Mouse (Mus musculus) c-Kit-positive CD71-positive TER-119-negative erythroid progenitor cells, embryonic 14.5 days (primary cell): ENCODE measurements around the gene St6galnac3.

ENCODE experiments used
- DNase-seq: peaks from one replicate; pipeline ENCODE4 v3.0.0-alpha.2; 2013; ENCODE audit warnings: low read depth

St6galnac3 gene

DNA sequence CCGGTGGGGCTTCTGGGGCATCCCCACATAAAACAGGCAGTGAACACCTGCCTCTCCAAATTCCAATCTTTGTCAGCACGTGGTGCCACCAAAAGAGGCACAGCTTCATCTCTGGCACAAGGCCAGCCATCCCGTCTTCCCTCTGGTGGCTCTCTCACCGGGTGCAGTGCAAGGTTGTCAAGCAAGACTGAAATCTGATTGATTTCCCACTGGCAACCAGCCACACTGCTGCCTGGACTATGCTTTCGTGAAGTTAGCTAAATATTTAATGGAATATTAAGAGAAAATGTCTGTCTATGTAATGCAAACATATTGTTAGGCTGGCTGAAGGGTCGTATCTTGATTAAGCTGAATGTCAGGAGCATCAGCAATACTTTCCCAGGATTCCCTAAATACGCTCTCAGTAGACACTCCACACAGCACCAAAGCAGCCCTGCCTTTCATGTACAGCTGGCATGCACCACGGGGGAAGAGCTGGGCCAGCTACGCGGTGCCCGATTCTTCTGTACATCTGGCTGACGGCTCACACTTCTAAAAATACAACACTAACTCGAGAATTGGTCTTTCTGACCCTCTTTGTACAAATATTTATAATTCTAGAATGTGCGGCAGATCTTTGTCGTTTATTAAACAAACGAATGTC lies 442.7 kb downstream of the St6galnac3 start:
- no peak for DNase-seq

GRCm38 (mm10) chr3:153278249-153278648 lies 446.7 kb downstream of the St6galnac3 start:
- DNase-seq = no peak

- DNase-seq = no peak
These were observed 447.5 kb downstream of the St6galnac3 start for GRCm38 (mm10) chr3:153277389-153277999.

DNA sequence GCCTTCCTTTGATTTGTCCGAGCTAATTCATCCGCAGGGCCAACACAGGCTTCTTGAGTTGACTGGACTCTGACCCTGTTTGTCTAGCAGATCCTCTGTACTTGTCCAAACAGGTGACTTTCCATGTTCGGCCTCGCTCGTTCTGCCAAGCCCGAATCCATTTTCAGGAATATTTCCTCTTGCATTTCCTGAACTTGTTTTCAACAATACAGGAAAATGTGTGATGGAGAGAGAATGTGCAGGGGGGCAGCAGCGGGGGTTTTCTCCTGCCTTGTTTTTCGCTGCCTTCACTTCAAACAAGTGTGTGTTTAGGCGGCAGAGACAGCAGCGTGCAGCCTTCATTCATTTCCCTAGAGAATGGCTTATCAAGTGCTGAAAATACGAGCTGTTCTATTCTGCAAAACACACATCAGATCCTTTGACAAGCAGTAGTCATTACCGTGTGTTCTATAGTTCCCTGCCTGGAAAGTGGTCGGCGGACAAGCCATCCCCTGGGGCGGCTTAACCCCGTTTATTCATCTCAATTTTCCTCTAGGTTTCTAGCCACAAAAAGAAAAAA lies 448.1 kb downstream of the St6galnac3 start:
- no peak for DNase-seq

DNA sequence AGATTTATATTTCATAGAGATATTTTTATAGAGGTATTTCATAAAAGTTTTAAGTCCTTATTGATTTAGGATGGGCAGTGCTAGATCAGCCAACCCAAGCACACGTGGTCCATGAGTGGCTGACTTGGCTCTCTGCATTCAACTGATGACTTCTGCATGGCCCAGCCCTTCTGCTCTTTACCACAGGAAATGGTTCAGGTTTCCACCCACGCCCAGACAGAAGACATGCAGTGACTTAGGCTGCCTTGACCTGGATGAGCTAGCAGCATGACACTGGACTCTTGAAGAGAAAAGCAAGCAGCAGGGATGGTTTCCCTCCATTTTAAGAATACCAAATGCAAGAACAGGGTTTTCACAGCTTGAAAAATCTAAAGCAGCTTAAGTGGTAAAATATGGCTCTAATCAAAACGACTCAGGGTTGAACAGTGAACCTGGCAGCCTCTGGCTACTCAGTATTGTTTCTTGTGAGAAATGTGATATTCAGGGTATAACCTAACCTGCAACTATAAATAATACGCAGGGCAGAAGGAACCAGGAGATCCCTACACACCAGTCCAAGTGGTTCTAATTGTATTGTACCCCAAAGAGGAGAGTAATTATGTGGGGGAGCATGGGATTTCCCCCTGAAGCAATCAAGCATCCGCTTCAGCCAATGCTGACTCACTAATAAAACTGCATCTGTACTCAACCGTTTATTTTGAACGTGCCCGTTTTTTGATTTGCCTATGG lies 448.7 kb downstream of the St6galnac3 start:
- DNase-seq = no peak

- no peak for DNase-seq
These were observed 452.7 kb downstream of the St6galnac3 start for GRCm38 (mm10) chr3:153272241-153272640.

DNA sequence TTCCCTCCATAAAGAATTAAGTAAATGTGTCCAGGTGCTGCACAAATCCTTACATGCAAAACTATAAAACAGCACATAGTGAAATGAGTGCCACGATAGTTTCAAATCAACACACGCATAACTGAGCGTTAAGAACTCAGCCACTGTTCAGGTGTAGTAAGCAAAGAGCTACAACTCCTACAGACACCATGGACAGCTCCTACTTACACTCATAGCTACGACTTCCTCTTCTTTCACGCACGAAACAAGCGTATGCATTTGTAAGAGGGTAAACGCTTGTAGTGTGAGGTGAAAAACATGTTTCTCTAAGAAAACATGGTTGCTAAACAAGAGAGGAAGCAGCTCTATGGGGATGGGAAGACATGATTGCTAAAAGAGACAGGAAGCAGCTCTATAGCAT lies 457.6 kb downstream of the St6galnac3 start:
- DNase-seq = no peak

DNA sequence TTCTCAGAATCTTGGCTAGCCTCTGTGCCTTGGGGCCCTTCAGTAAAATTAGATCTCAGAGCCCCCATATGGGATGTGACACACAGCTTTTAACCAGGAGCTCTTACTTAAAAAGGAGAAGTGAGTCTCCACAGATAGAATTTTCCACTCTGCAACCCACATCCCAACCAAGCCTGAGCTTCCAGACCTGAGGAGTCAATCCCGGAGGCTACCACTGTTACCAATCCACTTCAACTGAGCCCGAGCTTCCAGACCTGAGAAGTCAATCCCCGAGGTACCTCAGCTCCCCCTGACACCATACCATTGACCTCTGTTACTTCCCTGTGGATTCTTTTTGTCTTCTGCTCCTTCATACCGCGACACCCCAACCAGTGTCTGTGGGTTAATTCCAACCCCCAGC lies 463.0 kb downstream of the St6galnac3 start:
- DNase-seq = no peak

DNA sequence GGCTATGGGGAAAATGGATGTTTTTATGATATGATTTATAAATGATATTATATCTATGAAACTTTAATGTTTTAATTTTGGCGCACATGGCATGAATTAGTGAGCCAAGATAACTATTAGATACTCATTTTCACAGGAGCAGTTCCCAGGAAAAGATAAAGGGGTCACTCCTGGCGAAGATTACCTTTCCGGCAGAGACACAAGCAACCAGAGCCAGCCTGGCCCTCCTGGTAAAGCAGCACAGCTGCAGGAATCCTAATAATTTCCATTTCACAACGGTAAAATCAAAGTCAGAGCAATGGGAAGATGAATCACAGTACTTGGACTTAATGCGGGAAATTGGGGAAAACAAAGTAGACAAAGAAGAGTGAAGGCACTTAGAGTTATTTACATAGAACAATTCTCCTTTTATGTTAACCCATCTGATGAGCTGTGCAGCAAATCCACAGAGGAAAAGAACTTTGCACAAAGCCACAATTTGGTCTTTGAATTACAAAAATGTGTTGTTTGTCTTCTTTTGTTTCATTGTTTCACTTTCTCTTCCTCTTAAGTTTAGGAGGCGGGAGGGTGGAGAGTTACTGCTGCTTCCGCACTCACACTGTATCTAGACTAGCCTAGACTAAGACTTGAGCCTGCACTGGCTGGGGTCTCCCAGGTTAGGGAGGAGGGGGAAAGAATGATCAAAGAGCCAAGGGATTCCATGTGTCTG lies 464.6 kb downstream of the St6galnac3 start:
- no peak for DNase-seq

GRCm38 (mm10) chr3:153255910-153256309 lies 469.1 kb downstream of the St6galnac3 start:
- DNase-seq = no peak

GRCm38 (mm10) chr3:153251653-153252052 lies 473.3 kb downstream of the St6galnac3 start:
- DNase-seq = no peak

DNA sequence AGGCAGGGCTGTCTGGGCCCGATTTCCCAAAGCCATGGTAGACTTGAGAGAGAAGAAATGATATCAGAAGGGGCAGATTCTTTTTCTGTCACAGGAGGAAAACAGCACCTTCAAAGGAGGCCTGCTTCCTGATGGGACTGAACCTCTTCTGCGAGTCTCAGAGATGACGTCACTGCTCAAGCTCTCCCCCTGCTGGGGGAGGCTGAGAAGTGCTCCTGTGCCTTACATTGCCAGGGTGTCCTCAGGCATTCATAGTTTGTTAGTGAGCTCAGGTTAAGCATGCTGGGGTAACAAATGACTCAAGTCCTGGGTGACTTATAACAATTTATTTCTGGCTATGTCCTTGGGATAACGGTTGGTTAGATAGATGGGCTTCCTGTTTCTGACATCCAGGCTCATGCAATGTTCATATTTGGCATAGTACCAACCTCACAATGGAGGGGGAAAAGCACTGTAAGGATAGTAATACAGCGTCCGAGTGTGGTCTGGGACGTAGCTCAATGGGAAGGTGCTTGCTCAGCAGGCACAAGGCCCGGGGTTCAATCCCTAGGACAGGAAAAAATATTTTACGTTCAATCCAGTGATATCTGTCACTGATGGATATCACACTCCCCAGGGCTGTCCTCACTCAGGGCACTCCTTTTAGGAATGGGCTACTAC lies 474.2 kb downstream of the St6galnac3 start:
- peak; percentile 73 for DNase-seq

DNA sequence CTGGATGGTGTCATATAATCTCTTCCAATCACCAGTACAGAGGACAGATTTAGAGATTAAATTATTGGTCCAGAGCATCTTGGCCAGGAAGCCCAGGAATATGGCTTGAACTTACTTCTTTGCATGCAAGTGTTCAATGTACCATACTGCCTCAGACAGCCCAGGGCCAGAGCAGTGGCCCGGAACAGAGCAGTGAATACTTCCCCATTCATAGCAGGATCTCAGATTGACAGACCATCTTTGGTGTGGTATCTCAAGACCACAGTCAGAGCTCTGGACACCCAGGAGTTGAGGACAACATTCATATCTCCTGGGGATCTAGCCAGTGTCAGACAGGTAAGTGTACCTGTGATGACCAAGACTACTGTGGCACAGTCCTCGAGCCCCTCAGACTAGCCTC lies 476.1 kb downstream of the St6galnac3 start:
- no peak for DNase-seq

GRCm38 (mm10) chr3:153248029-153248428 lies 476.9 kb downstream of the St6galnac3 start:
- DNase-seq = no peak

DNA sequence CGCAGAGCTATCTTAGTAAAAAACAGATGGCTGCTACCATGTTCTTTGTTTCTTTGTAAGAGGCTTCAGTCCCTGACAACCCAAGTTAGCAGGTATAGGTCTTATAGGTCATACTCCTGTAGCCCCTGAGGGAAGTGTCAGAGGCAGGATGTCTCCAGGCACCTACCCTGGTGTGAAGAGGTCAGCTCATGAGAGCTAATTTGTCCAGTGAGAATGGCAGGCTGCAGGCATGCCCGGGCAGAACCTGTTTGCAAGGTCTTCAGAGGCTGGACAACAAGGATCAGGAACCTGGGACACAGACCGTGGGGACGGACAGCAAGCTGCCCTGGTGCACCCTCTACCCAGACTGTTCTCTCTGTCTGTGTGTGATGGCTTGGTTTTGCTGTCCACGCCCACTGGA lies 482.4 kb downstream of the St6galnac3 start:
- no peak for DNase-seq

GRCm38 (mm10) chr3:153241134-153241533 lies 483.8 kb downstream of the St6galnac3 start:
- no peak for DNase-seq

GRCm38 (mm10) chr3:153240366-153240765 lies 484.6 kb downstream of the St6galnac3 start:
- no peak for DNase-seq

DNA sequence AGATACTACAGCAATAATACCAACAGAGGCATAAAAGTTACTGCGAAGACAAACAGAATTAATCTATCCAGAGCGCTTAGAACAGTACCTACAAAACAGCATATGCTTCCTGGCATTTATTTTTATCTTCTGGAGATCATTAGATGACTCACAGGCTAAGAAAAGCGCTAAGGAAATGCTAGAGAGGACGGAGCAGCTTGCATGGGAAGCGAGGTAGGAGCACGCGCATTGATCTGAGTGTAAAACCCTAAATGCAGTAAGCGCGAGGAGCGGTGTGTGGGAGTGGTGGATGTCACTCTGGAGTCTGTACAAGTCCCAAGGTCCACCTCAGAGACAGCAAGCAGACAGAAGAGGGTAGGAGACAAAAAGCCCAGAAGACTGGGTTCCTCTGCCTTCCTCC lies 486.6 kb downstream of the St6galnac3 start:
- DNase-seq = no peak

DNA sequence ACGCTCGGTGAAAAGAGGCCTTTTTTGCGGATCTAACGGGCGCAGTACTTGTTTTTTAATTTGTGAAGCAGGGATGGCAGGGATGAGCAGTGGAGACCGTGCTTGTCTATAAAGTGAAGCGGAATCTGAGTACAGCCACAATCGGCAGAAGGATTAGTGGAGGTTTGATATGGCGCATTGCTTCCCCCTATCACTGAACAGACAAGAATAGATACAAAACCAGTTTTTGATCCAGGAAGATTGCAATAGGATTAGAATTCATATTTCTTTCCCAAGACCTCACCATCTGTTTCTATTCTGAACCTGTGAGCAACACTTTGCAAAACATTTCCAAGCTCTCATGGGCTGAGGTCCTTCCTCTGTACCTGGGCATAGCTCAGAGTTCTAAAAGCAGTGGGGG lies 488.7 kb downstream of the St6galnac3 start:
- no peak for DNase-seq

DNA sequence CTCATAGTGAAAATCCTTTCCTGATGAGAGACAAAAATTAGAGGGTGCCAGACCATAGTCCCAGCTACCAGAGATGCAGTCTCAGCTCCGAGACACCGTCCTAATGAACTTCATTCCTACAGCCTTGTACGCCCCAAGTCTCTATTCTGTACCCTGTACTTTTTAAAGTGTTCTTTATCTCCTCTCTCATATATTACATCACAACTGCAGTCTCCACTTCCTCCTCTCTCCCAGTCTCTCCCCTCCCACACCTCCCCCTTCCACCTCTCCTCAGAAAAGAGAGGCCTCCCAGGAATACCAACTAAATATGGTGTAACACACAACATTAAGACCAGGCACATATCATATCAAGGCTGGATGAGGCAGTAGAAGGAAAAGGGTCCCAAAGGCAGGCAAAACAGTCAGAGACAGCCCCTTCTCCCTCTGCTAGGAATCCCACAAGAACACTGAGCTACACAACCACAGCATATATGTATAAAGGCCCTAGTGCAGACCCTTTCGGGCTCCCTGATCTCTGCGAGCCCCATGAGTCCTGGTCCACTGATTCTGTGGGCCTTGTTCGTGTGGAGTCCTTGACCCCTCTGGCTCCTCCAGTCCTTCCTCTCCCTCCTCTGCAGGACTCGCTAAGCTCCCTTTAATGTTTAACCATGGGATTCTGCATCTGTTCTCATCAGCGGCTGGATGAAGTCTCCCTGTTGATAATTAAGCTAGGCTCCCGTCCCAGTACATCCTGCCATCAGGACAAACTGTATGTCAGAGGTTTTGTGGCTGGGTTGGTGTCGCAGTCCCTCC lies 502.2 kb downstream of the St6galnac3 start:
- no peak for DNase-seq

GRCm38 (mm10) chr3:153219391-153219790 lies 505.6 kb downstream of the St6galnac3 start:
- no peak for DNase-seq
